Mouse (Mus musculus) mouse trophoblast stem cell (cell line): ENCODE results near the gene Csdc2.
"Not testable (repeated sequence)": the region's sequence is repeated elsewhere in the genome, so short reads cannot be mapped to it uniquely, and the experiment has no call there.

Experiments used
- in situ Hi-C, 2 experiments: fragments of 300-500 bp; cut with MseI, MboI; formaldehyde crosslinking; loops; 2 replicates in 1 of 2; 3 replicates in 1 of 2; pipeline ENCODE4 v1.15.1; 2025

Csdc2 gene

GRCm38 (mm10) chr15:81936679-81937078, at the start of gene Csdc2:
Gene Csdc2 (plus strand): TSS chr15:81936759.
- in situ Hi-C loops = no loop called here

- in situ Hi-C loops = no loop called here
These were observed 49.6 kb upstream of the Csdc2 start for GRCm38 (mm10) chr15:81886795-81887550.

GRCm38 (mm10) chr15:81889175-81889574, 47.4 kb upstream of the Csdc2 start:
- in situ Hi-C loops = no loop called here

DNA sequence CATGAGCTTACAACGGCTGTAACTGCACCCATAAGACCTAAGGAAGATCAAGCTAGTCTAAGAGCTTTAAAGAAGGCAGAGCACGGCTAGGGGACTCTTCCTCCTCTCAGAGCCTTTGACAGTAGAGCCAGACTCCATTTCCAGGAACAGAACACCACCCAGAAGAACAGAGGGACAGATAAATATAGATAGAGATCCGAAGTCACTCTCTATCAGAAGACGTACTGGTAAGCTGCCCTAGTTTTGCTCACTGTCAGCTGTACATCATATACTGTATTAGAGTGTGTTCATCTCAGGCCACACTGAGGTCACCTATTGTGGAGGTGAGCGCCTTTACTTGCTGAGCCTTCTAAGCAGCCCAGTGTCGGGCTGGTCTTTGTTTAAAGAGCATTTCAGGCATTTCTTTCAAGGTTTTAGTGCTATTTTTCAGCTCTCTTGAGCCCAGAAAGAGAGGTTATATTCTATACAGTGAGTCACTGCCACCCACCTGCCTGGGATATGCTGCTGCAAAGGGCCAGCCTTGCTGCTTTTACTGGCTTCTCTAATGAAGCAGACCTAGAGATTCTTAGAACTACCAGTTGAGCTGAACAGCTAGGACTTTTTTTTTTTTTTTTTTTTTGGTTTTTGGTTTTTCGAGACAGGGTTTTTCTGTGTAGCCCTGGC, 45.3 kb upstream of the Csdc2 start:
- in situ Hi-C loops = no loop called here

- in situ Hi-C loops = no loop called here
These were observed 44.6 kb upstream of the Csdc2 start for GRCm38 (mm10) chr15:81891822-81892580.

GRCm38 (mm10) chr15:81894002-81894401, 42.6 kb upstream of the Csdc2 start:
- in situ Hi-C loops = no loop called here

DNA sequence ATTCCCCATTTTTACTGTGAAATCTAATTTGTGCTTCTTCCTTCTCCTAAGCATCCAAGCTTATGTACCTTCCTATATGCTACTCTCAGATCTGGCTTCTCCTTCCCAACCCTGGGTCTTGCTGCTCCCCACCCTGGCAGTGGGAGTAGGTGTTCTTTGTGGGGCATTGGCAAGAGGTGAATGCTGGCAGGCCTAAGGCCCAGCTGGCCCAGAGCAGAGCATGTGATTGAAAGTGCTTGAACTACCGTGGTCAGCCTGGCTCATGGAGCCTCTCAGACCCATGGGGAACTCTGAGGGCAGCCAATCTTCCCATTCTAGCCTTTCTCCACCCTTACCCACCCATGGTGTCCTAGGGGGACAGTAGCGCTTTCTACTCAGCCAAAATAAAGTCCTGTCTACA, 40.2 kb upstream of the Csdc2 start:
- in situ Hi-C loops = no loop called here

DNA sequence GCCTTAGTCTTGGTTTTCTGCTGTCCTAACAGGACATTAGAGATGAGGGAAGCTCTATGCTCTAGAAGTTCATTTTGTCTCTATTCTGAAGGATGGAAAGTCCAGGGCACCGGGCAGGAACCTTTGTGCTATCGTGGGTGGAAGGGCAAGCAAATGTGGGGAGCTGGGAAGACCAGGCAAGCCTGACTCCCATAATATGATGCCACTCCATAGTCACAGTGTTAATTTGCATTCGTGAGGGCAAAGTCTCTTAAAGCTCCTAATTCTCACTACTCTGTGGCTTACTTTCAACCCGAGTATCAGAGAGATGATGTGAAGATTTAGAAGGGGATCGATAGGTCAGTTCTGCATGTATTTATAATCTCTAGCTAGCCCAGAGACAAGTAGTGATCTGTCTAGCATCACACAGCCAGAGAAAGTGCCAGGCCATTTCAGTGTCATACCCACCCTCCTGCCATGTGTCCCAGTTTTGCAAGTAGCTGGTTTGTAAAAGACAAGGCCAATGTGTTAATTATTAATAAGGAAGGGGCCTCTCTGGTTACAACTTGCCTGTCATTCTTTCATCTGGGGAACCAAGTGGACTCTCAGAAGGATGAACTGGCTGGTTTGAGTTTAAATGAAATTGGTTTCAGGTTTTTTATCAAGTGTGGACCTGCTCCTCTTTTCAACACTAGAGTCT, 38.8 kb upstream of the Csdc2 start:
- in situ Hi-C loops = no loop called here

DNA sequence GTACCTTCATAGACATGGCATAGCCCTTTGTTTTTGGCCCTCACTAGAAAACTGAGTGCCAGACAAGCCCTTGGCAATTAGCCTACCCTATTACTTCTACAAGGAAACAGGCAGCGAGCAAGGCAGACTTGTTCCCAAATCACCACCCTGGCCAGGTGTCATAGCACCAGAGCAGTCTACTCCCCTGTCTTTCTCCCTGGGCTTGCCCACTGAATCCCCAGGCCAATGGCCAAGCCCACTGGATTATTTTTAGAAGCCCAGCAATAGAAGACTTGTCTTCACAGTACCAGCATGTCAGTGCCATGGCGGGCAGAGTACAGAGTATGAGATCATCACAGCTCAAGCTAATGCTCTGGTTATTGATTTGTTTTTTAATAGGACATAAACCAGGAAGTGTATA, 37.8 kb upstream of the Csdc2 start:
- in situ Hi-C loops = no loop called here

- in situ Hi-C loops = no loop called here
These were observed 31.6 kb upstream of the Csdc2 start for GRCm38 (mm10) chr15:81904939-81905338.

- in situ Hi-C loops = no loop called here
These were observed 28.6 kb upstream of the Csdc2 start for GRCm38 (mm10) chr15:81907953-81908352.

DNA sequence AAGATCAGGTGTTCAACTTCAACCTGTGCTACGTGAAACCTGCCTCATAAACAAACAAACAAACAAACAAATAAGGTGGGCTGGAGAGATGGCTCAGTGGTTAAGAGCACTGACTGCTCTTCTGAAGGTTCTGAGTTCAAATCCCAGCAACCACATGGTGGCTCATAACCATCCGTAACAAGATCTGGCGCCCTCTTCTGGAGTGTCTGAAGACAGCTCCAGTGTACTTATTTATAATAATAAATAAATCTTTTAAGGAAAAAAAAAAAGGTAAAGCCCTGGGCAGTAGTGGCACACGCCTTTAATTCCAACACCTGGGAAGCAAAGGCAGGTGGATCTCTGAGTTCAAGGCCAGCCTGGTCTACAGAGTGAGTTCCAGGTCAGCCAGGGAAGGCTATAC, 27.8 kb upstream of the Csdc2 start:
- in situ Hi-C loops = not testable (repeated sequence)

GRCm38 (mm10) chr15:81912498-81912897, 24.1 kb upstream of the Csdc2 start:
- in situ Hi-C loops = no loop called here

DNA sequence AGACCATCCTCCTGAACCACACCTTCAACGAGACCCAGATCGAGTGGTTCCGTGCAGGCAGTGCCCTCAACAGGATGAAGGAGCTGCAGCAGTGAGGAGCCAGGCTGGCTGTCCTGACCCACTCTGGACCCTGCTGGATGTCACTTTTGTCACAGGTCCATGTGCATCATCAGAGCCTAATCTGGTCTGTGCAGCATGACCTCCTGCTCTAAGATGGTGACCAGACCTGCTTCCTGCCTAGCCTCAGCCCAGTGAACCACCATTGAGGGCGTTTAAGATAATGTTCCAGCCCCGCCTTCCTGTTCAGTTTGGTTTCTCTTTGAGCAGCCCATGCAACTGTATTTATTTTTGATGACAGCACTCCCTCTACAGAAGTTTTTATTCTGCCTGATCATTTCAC, 21.9 kb upstream of the Csdc2 start:
- in situ Hi-C loops = no loop called here

- in situ Hi-C loops = no loop called here
These were observed 20.9 kb upstream of the Csdc2 start for GRCm38 (mm10) chr15:81915663-81916062.

DNA sequence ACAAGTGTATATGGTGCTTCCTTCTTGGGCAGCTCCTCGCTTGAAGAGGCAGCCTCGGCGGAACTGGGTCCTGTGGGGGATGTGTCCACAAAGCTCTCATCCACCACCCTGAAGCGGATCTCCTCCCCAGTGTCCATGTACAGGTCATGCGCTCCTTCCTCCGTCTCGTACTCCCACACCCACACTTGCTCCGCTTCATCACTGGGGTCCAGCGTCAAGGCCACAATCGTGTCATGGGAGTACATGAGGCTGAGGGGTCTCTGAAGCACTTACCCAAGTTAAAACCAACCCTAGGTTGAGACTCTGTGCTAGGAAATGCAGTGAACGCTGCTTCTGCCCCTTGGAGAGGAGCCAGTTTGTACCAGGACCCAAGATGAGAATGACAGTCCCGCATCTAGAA, 19.4 kb upstream of the Csdc2 start:
- in situ Hi-C loops = no loop called here

GRCm38 (mm10) chr15:81917621-81918463, 18.7 kb upstream of the Csdc2 start:
- in situ Hi-C loops = no loop called here

- in situ Hi-C loops = no loop called here
These were observed 17.5 kb upstream of the Csdc2 start for GRCm38 (mm10) chr15:81919062-81919461.

DNA sequence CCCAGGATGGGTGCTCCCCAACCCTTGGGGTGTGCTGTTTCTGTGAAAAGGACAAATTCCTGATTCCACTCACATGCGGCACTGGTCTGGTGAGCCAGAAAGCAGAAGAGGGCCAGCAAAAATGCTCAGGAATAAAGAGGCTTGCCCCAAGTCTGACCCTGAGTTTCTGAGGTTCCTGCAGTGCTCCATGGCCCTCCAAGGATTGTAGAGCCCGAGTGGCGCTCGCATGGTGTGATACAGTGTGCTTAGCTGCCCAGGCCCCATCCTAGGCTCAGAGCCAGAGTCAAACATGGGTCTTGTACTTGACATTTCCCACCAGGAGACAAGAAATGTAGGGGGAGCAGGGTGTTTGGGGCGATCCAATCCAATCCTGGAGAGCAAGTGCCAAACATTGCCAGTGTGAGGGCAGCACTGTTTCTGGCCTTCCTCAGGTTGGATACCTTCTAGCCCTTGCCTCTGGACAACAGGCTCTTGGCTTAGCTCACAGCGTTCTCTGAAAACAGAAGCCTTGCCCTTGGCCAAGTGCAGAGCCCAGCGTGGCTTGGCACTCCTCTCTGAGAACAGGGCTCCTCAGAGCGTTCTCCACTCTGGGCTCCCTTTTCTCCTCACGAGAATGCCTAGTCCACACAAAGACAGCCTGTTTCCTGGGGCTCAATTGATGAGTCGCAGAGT, 15.9 kb upstream of the Csdc2 start:
- in situ Hi-C loops = no loop called here

GRCm38 (mm10) chr15:81921255-81921654, 15.3 kb upstream of the Csdc2 start:
- in situ Hi-C loops = no loop called here

GRCm38 (mm10) chr15:81924933-81925332, 11.6 kb upstream of the Csdc2 start:
- in situ Hi-C loops = no loop called here
